Mouse (Mus musculus): ENCODE results near the gene Usp40.

- TF ChIP-seq CTCF (IDR thresholded peaks at IDR 0.05; ENCODE audit: low read depth, low read length) (no peak), POLR2A (IDR thresholded peaks at IDR 0.05; ENCODE audit: borderline replicate concordance, low read depth, low read length) (no peak)
These were observed 111.4 kb downstream of the Usp40 start for GRCm38 (mm10) chr1:87896921-87897320.

All from bone marrow macrophage, adult 2 months (primary cell).